23 mouse cellular contexts compared by ENCODE assay signal in the genomic region with DNA sequence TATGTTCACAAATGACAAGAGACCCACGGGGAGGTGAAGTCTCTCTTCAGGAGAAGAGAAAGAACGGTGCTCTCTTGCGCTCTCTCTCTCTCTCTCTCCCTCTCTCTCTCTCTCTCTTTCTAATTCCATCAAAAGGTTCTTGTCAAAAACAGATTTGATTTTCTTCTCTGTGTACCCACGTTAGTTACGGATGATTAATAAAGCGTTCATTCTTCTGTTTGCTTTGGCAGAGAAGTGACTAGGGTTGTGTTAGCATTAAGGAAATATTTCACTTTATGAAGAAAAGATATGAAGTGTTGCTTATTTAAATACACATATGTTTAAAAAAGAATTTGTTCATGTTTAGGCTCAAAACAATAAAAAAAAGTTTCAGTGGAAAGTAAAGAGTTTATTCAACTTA.
A peak's percentile ranks its signal among the peaks of the same experiment; 100 is the strongest.
DNase-seq lines count a peak whose midpoint lies in the region; ATAC-seq and TF ChIP-seq lines count a peak whose summit lies in the region.
"Had no signal": no experiment of that assay in that cellular context is flagged by ENCODE, and none has a peak within 500 bp of the region (broad histone marks: within the 10 kb centered on the region; RNA-seq: fewer than 3 reads in every experiment).

No protein-coding gene starts in this region.

- no peak for ATAC-seq in embryonic facial prominence, embryonic 13.5 days (ENCODE audit: insufficient number of reproducible peaks, insufficient read depth, low FRiP score, low TSS enrichment, low read depth)
- no peak for ATAC-seq in heart, embryonic 12.5 days (ENCODE audit: insufficient number of reproducible peaks, low FRiP score)
- ATAC-seq in heart, postnatal 0 days (ENCODE audit: insufficient read depth, low read depth) = no peak
- ATAC-seq in lung, embryonic 14.5 days (ENCODE audit: insufficient read depth) = 0 out of 2 replicates have a peak, but pooled peaks have one; percentile 41
- ATAC-seq: forebrain, embryonic 15.5 days; hindbrain, embryonic 16.5 days; liver, embryonic 12.5 days; liver, postnatal 0 days; midbrain, embryonic 15.5 days had no signal

- no peak overlapping the region for H3K4me2 ChIP-seq in embryonic facial prominence, embryonic 13.5 days
- H3K4me2 ChIP-seq in heart, embryonic 12.5 days = peak overlapping the region; percentile 31; the same call in 1 of the 2 replicates
- H3K4me2 ChIP-seq in heart, postnatal 0 days (ENCODE audit: low read depth, low read length) = peak overlapping the region; percentile 53
- H3K4me2 ChIP-seq in lung, embryonic 14.5 days = peak overlapping the region; percentile 25; the same call in 1 of the 2 replicates
- H3K4me2 ChIP-seq: embryonic facial prominence, embryonic 12.5 days; forebrain, embryonic 15.5 days; liver, embryonic 12.5 days; midbrain, embryonic 15.5 days; neural tube, embryonic 15.5 days had no signal

- 0 out of 2 replicates have a peak overlapping the region, but pooled peaks have one; percentile 5 for H3K27ac ChIP-seq in embryonic facial prominence, embryonic 13.5 days
- no peak overlapping the region for H3K27ac ChIP-seq in embryonic facial prominence, embryonic 10.5 days (replicated peaks)
- H3K27ac ChIP-seq in heart, embryonic 12.5 days (ENCODE audit: poor library complexity, severe bottlenecking) = 0 out of 2 replicates have a peak overlapping the region, but pooled peaks have one; percentile 44
- peak overlapping the region; percentile 85 for H3K27ac ChIP-seq in heart, postnatal 0 days (ENCODE audit: low read depth)
- H3K27ac ChIP-seq in lung, embryonic 14.5 days (ENCODE audit: low read depth) = peak overlapping the region; percentile 13; the same call in 1 of the 2 replicates
- H3K27ac ChIP-seq: embryonic facial prominence, embryonic 12.5 days; forebrain, embryonic 15.5 days; liver, embryonic 12.5 days; midbrain, embryonic 10.5 days; midbrain, embryonic 15.5 days; neural tube, embryonic 15.5 days had no signal

- no peak for TF ChIP-seq EP300 in heart, postnatal 0 days (IDR thresholded peaks at IDR 0.05; ENCODE audit: low read depth)

- H3K9ac ChIP-seq in embryonic facial prominence, embryonic 13.5 days = no peak overlapping the region
- no peak overlapping the region for H3K9ac ChIP-seq in heart, embryonic 12.5 days
- H3K9ac ChIP-seq in heart, postnatal 0 days (replicated peaks; ENCODE audit: low read depth, low read length) = peak overlapping the region; percentile 32; the same call in 1 of the 2 replicates
- H3K9ac ChIP-seq in lung, embryonic 14.5 days = no peak overlapping the region
- H3K9ac ChIP-seq: embryonic facial prominence, embryonic 12.5 days; forebrain, embryonic 15.5 days; liver, embryonic 12.5 days; liver, postnatal 0 days; midbrain, embryonic 15.5 days; neural tube, embryonic 15.5 days had no signal

- H3K4me3 ChIP-seq in embryonic facial prominence, embryonic 13.5 days = no peak overlapping the region
- H3K4me3 ChIP-seq in embryonic facial prominence, embryonic 10.5 days = no peak overlapping the region
- H3K4me3 ChIP-seq in heart, embryonic 12.5 days = no peak overlapping the region
- H3K4me3 ChIP-seq in heart, postnatal 0 days (ENCODE audit: low read depth, low read length) = peak overlapping the region; percentile 15; the same call in 1 of the 2 replicates
- H3K4me3 ChIP-seq in lung, embryonic 14.5 days (ENCODE audit: low read depth, low read length) = no peak overlapping the region
- no peak overlapping the region for H3K4me3 ChIP-seq in lung, adult 2 months (replicated peaks; ENCODE audit: extremely low read depth, low read depth, low read length)
- H3K4me3 ChIP-seq: embryonic facial prominence, embryonic 12.5 days; forebrain, embryonic 10.5 days; forebrain, embryonic 15.5 days; liver, embryonic 12.5 days; midbrain, embryonic 10.5 days; midbrain, embryonic 15.5 days; neural tube, embryonic 15.5 days had no signal

- no peaks in the 10 kb centered on the region for H3K9me3 ChIP-seq in embryonic facial prominence, embryonic 13.5 days
- no peaks in the 10 kb centered on the region for H3K9me3 ChIP-seq in embryonic facial prominence, embryonic 10.5 days
- no peaks in the 10 kb centered on the region for H3K9me3 ChIP-seq in heart, embryonic 12.5 days (replicated peaks)
- H3K9me3 ChIP-seq in heart, postnatal 0 days (replicated peaks; ENCODE audit: control insufficient read depth, low read length) = no peaks in the 10 kb centered on the region
- no peaks in the 10 kb centered on the region for H3K9me3 ChIP-seq in lung, embryonic 14.5 days (ENCODE audit: low read depth, low read length)
- H3K9me3 ChIP-seq: embryonic facial prominence, embryonic 12.5 days; forebrain, embryonic 10.5 days; forebrain, embryonic 15.5 days; liver, embryonic 12.5 days; midbrain, embryonic 10.5 days; midbrain, embryonic 15.5 days; neural tube, embryonic 15.5 days had no signal

- no peak for TF ChIP-seq POLR2A in lung, adult 2 months (IDR thresholded peaks at IDR 0.05; ENCODE audit: borderline replicate concordance, extremely low read depth, low read depth, low read length)

- no peak for DNase-seq in embryonic facial prominence, embryonic 10.5 days (ENCODE audit: low spot score)
- DNase-seq in heart, adult 18-20 months = no peak
- DNase-seq in heart, postnatal 0 days (ENCODE audit: low spot score) = no peak
- DNase-seq in heart, adult 9 months (ENCODE audit: low spot score in 2 of 2) = no peak
- DNase-seq in lung, embryonic 14.5 days = peak; percentile 52
- DNase-seq in lung, adult 2 months = no peak
- DNase-seq: cerebellum, postnatal 36 days; kidney, postnatal 10 days; layer of hippocampus, adult 9-11 months; liver, postnatal 0 days; retina, postnatal 1 day; right cerebral cortex, postnatal 14 days had no signal

- 0 out of 2 replicates have a peak, but pooled peaks cover 3% of the 10 kb centered on the region for H3K36me3 ChIP-seq in embryonic facial prominence, embryonic 13.5 days
- no peaks in the 10 kb centered on the region for H3K36me3 ChIP-seq in embryonic facial prominence, embryonic 10.5 days (replicated peaks)
- no peaks in the 10 kb centered on the region for H3K36me3 ChIP-seq in heart, embryonic 12.5 days
- H3K36me3 ChIP-seq in heart, postnatal 0 days (replicated peaks; ENCODE audit: control insufficient read depth, insufficient read depth, low read length) = no peaks in the 10 kb centered on the region
- H3K36me3 ChIP-seq in lung, embryonic 14.5 days (ENCODE audit: insufficient read depth) = no peaks in the 10 kb centered on the region
- H3K36me3 ChIP-seq: embryonic facial prominence, embryonic 12.5 days; forebrain, embryonic 10.5 days; forebrain, embryonic 15.5 days; liver, embryonic 12.5 days; midbrain, embryonic 10.5 days; midbrain, embryonic 15.5 days; neural tube, embryonic 15.5 days had no signal

- H3K27me3 ChIP-seq in embryonic facial prominence, embryonic 13.5 days = no peaks in the 10 kb centered on the region
- no peaks in the 10 kb centered on the region for H3K27me3 ChIP-seq in embryonic facial prominence, embryonic 10.5 days (replicated peaks; ENCODE audit: low read depth, poor library complexity, severe bottlenecking)
- no peaks in the 10 kb centered on the region for H3K27me3 ChIP-seq in heart, embryonic 12.5 days (replicated peaks)
- H3K27me3 ChIP-seq in heart, postnatal 0 days (ENCODE audit: control insufficient read depth, insufficient read depth, low read length) = no peaks in the 10 kb centered on the region
- H3K27me3 ChIP-seq in lung, embryonic 14.5 days (ENCODE audit: insufficient read depth, low read length) = no peaks in the 10 kb centered on the region
- H3K27me3 ChIP-seq: CH12.LX; embryonic facial prominence, embryonic 12.5 days; forebrain, embryonic 15.5 days; liver, embryonic 12.5 days; midbrain, embryonic 15.5 days; neural tube, embryonic 15.5 days had no signal

- no peak for TF ChIP-seq CTCF in heart, postnatal 0 days (IDR thresholded peaks at IDR 0.05; ENCODE audit: low read depth)
- no peak for TF ChIP-seq CTCF in lung, embryonic 14.5 days (IDR thresholded peaks at IDR 0.05; ENCODE audit: low read depth)
- no peak for TF ChIP-seq CTCF in lung, adult 2 months (IDR thresholded peaks at IDR 0.05; ENCODE audit: insufficient read depth, low read length)

- peaks cover 20% of the 10 kb centered on the region for H3K4me1 ChIP-seq in embryonic facial prominence, embryonic 13.5 days
- peaks cover 18% of the 10 kb centered on the region for H3K4me1 ChIP-seq in embryonic facial prominence, embryonic 10.5 days
- peaks cover 21% of the 10 kb centered on the region for H3K4me1 ChIP-seq in heart, embryonic 12.5 days (replicated peaks)
- 0 out of 2 replicates have a peak, but pooled peaks cover 9% of the 10 kb centered on the region for H3K4me1 ChIP-seq in heart, postnatal 0 days (ENCODE audit: control insufficient read depth, insufficient read depth)
- H3K4me1 ChIP-seq in lung, embryonic 14.5 days (ENCODE audit: insufficient read depth) = peaks cover 5% of the 10 kb centered on the region
- no peaks in the 10 kb centered on the region; the same call in 1 of the 2 replicates for H3K4me1 ChIP-seq in lung, adult 2 months (ENCODE audit: control insufficient read depth, insufficient read depth, low read length)
- H3K4me1 ChIP-seq: midbrain, embryonic 15.5 days had no signal

- 44% methylated on average over 6 of the region's 6 CpGs for WGBS in embryonic facial prominence, embryonic 13.5 days
- WGBS in embryonic facial prominence, embryonic 10.5 days = 62% methylated on average over 6 of the region's 6 CpGs
- 72% methylated on average over 6 of the region's 6 CpGs for WGBS in heart, embryonic 12.5 days
- 44% methylated on average over 6 of the region's 6 CpGs for WGBS in heart, postnatal 0 days
- 22% methylated on average over 6 of the region's 6 CpGs for WGBS in lung, embryonic 14.5 days
- WGBS in lung, adult 2 months = 53% methylated on average over 6 of the region's 6 CpGs
